Mouse (Mus musculus) liver, postnatal 0 days (tissue): ENCODE data around the gene Ppara.

ENCODE experiments used
- CTCF ChIP-seq: sonication (generic); IDR thresholded peaks from 2 replicates; pipeline ENCODE4 v1.5.1; 2016; ENCODE audit warnings: antibody characterized with exemption, low read depth
- EP300 ChIP-seq: IDR thresholded peaks from 2 replicates; pipeline ENCODE4 v1.6.1; 2016; ENCODE audit warnings: antibody characterized with exemption, low read depth, mild to moderate bottlenecking

GRCm38 (mm10) chr15:85795516-85795915, 60.7 kb downstream of the Ppara start:
- TF ChIP-seq EP300 (no peak), CTCF (no peak)
